Mouse (Mus musculus) layer of hippocampus, adult 8-10 months (tissue): ENCODE results near the gene Kif26a. TPM values are rescaled to one million over a fixed set of nuclear protein-coding genes. Genes with fewer than 3 reads are reported as not detected.
A peak's percentile ranks its signal among the peaks of the same experiment; 100 is the strongest.

Experiments
- DNase-seq, 2 experiments: peaks; one replicate each; pipeline ENCODE4 v3.0.0; 2022; ENCODE audit warnings: low spot score in 2 of 2
- microRNA-seq, 2 experiments: library from miRNA; unstranded; fragments of <30 nt; microRNA quantifications; one replicate each; pipeline ENCODE4 v1.2.0; 2022
- total RNA-seq, 4 experiments: library from RNA; stranded (reverse); gene quantifications; 2 replicates each; pipeline ENCODE4 v1.2.4; 2022

Kif26a gene
- total RNA-seq, 4 experiments from 2014 or later, result 4.4 to 5.6 (median 5.1) TPM

- DNase-seq, result no peak
Observed at GRCm38 (mm10) chr12:112215545-112215944, 69.5 kb downstream of the Kif26a start.

GRCm38 (mm10) chr12:112217021-112217420 lies 71.0 kb downstream of the Kif26a start:
- peak in 1 of 2 experiments; percentile 17 for DNase-seq

- DNase-seq, result no peak
Observed at GRCm38 (mm10) chr12:112217681-112218080, 71.7 kb downstream of the Kif26a start.

- no peak for DNase-seq
Observed at GRCm38 (mm10) chr12:112221290-112221689, 75.3 kb downstream of the Kif26a start.

GRCm38 (mm10) chr12:112221754-112222439 lies 75.9 kb downstream of the Kif26a start:
- peak in 1 of 2 experiments; percentile 25 for DNase-seq

GRCm38 (mm10) chr12:112223721-112224337 lies 77.8 kb downstream of the Kif26a start:
- no peak for DNase-seq

GRCm38 (mm10) chr12:112226238-112226637 lies 80.2 kb downstream of the Kif26a start:
- no peak for DNase-seq

- no peak for DNase-seq
Observed at GRCm38 (mm10) chr12:112226656-112227055, 80.6 kb downstream of the Kif26a start.

GRCm38 (mm10) chr12:112229084-112229483 lies 83.1 kb downstream of the Kif26a start:
- DNase-seq, result no peak

GRCm38 (mm10) chr12:112230196-112230595 lies 84.2 kb downstream of the Kif26a start:
- no peak for DNase-seq

Small RNAs within 50 kb of the gene (microRNA-seq; reads per million reads assigned to microRNA genes)
- gene Mir203 (80.6 to 273 reads per million in 2 experiments), gene Mir3073a (0 reads per million in 2 experiments), gene Mir3073b (0 reads per million in 2 experiments)

Other genes starting within 250 kb of the Kif26a start
- gene Ppp1r13b, start 238.1 kb upstream of the Kif26a start, total RNA-seq, result 10 to 100 TPM; 72.0 to 91.8 (median 79.2) TPM
- gene Atp5mpl, start 179.2 kb upstream of the Kif26a start, total RNA-seq, result 100 to 1,000 TPM; 350 to 405 (median 378) TPM
- 1 to 10 TPM in 2 of 4 experiments, under 1 TPM in 2; 0.14 to 1.8 (median 0.85) TPM for gene Tdrd9, start 174.6 kb upstream of the Kif26a start, total RNA-seq
- gene Rd3l, start 164.9 kb upstream of the Kif26a start, total RNA-seq, result not detected
- gene Aspg, start 39.5 kb upstream of the Kif26a start, total RNA-seq, result 10 to 100 TPM in 2 of 4 experiments, 1 to 10 TPM in 2; 2.4 to 18.5 (median 8.9) TPM